ENCODE assay signal across 9 mouse cellular contexts in genomic region chr1:181020756-181021487, GRCm38 (mm10). TPM values are rescaled to one million over a fixed set of nuclear protein-coding genes. Genes with fewer than 3 reads are reported as not detected.
DNase-seq lines count a peak whose midpoint lies in the region; ATAC-seq and TF ChIP-seq lines count a peak whose summit lies in the region.
"Had no signal": no experiment of that assay in that cellular context is flagged by ENCODE, and none has a peak within 500 bp of the region (broad histone marks: within the 10 kb centered on the region; RNA-seq: fewer than 3 reads in every experiment).

TSS of gene Ephx1 (minus strand) at chr1:181020904.

- no peak for TF ChIP-seq CTCF in spleen, adult 2 months (IDR thresholded peaks at IDR 0.05; ENCODE audit: extremely low read depth, insufficient read depth, insufficient read length, insufficient replicate concordance)
- TF ChIP-seq CTCF in small intestine, adult 2 months (IDR thresholded peaks at IDR 0.05; ENCODE audit: extremely low read depth, insufficient read length, insufficient replicate concordance, low read depth, low read length) = no peak
- TF ChIP-seq CTCF in intestine, postnatal 0 days (IDR thresholded peaks at IDR 0.05; ENCODE audit: low read depth) = no peak

- H3K4me2 ChIP-seq in heart, embryonic 16.5 days (ENCODE audit: low read depth, low read length) = no peak within 1 kb of the TSS
- H3K4me2 ChIP-seq in midbrain, embryonic 11.5 days = no peak within 1 kb of the TSS
- H3K4me2 ChIP-seq in intestine, postnatal 0 days (replicated peaks; ENCODE audit: low read depth) = no peak within 1 kb of the TSS

- 72% methylated on average over 5 of the region's 5 CpGs for WGBS in spleen, adult 2 months
- 37% methylated on average over 5 of the region's 5 CpGs for WGBS in heart, embryonic 16.5 days
- 60% methylated on average over 5 of the region's 5 CpGs for WGBS in small intestine, adult 2 months
- WGBS in midbrain, embryonic 11.5 days = 65% methylated on average over 5 of the region's 5 CpGs
- WGBS in intestine, postnatal 0 days = 54% methylated on average over 5 of the region's 5 CpGs

- no peak for DNase-seq in frontal cortex, adult 2 months (ENCODE audit: extremely low spot score in 1 of 2, low spot score in 1 of 2)
- no peak for DNase-seq in frontal cortex, postnatal 36 days (ENCODE audit: low spot score in 2 of 2)
- DNase-seq in spleen, adult 2 months (ENCODE audit: low read depth in 1 of 2, low spot score in 2 of 2) = no peak
- no peak for DNase-seq in spleen, adult 12 weeks (ENCODE audit: low spot score)
- no peak for DNase-seq in midbrain, embryonic 11.5 days (ENCODE audit: low spot score, missing footprints)
- DNase-seq: spleen, adult 18-20 months had no signal

- no peaks in the 10 kb centered on the region for H3K27me3 ChIP-seq in spleen, adult 2 months (ENCODE audit: control insufficient read depth, insufficient read depth, low read length)
- peaks cover 2% of the 10 kb centered on the region; the same call in 1 of the 2 replicates for H3K27me3 ChIP-seq in heart, embryonic 16.5 days (ENCODE audit: control insufficient read depth, insufficient read depth, low read length)
- H3K27me3 ChIP-seq in small intestine, adult 2 months (ENCODE audit: control insufficient read depth, insufficient read depth, low read length) = no peaks in the 10 kb centered on the region
- no peaks in the 10 kb centered on the region; the same call in 1 of the 2 replicates for H3K27me3 ChIP-seq in midbrain, embryonic 11.5 days (ENCODE audit: control insufficient read depth, insufficient read depth, low read length)
- 0 out of 2 replicates have a peak, but pooled peaks cover 5% of the 10 kb centered on the region for H3K27me3 ChIP-seq in intestine, postnatal 0 days (replicated peaks; ENCODE audit: control insufficient read depth, insufficient read depth, low read length)

- no peak within 1 kb of the TSS for H3K9ac ChIP-seq in heart, embryonic 16.5 days (ENCODE audit: low read length)
- H3K9ac ChIP-seq in midbrain, embryonic 11.5 days (ENCODE audit: low read length) = no peak within 1 kb of the TSS
- no peak within 1 kb of the TSS for H3K9ac ChIP-seq in intestine, postnatal 0 days (ENCODE audit: low read depth, low read length)

- ATAC-seq in heart, embryonic 16.5 days (replicated peaks; ENCODE audit: extremely low read depth, insufficient read depth, low FRiP score) = no peak
- no peak for ATAC-seq in midbrain, embryonic 11.5 days (ENCODE audit: low FRiP score)
- ATAC-seq in intestine, postnatal 0 days = no peak

- TF ChIP-seq POLR2A in spleen, adult 2 months (IDR thresholded peaks at IDR 0.05; ENCODE audit: low read depth, low read length) = no peak
- no peak for TF ChIP-seq POLR2A in small intestine, adult 2 months (IDR thresholded peaks at IDR 0.05; ENCODE audit: low read depth, low read length)

- no peak within 1 kb of the TSS for H3K4me3 ChIP-seq in spleen, adult 2 months (ENCODE audit: extremely low read depth, insufficient read depth, insufficient read length)
- no peak within 1 kb of the TSS for H3K4me3 ChIP-seq in heart, embryonic 16.5 days (ENCODE audit: low read length)
- H3K4me3 ChIP-seq in small intestine, adult 2 months (ENCODE audit: low read depth, low read length) = no peak within 1 kb of the TSS
- H3K4me3 ChIP-seq in midbrain, embryonic 11.5 days (ENCODE audit: low read depth, low read length) = no peak within 1 kb of the TSS
- no peak within 1 kb of the TSS for H3K4me3 ChIP-seq in intestine, postnatal 0 days (ENCODE audit: low read depth, low read length)

- H3K4me1 ChIP-seq in spleen, adult 2 months (ENCODE audit: control insufficient read depth, insufficient read depth, insufficient read length) = peaks cover 3% of the 10 kb centered on the region; the same call in 1 of the 2 replicates
- peaks cover 8% of the 10 kb centered on the region for H3K4me1 ChIP-seq in heart, embryonic 16.5 days (ENCODE audit: control insufficient read depth, insufficient read depth, low read length)
- H3K4me1 ChIP-seq in small intestine, adult 2 months (ENCODE audit: control insufficient read depth, insufficient read depth, insufficient read length, low read length) = peaks cover 15% of the 10 kb centered on the region
- H3K4me1 ChIP-seq in midbrain, embryonic 11.5 days (ENCODE audit: control insufficient read depth, insufficient read depth, low read length) = peaks cover 5% of the 10 kb centered on the region
- H3K4me1 ChIP-seq in intestine, postnatal 0 days (replicated peaks; ENCODE audit: control insufficient read depth, insufficient read depth, low read length) = 0 out of 2 replicates have a peak, but pooled peaks cover under 1% of the 10 kb centered on the region

- no peak within 1 kb of the TSS for H3K27ac ChIP-seq in spleen, adult 2 months (ENCODE audit: insufficient read depth, low read length)
- H3K27ac ChIP-seq in heart, embryonic 16.5 days (ENCODE audit: low read length) = no peak within 1 kb of the TSS
- no peak within 1 kb of the TSS for H3K27ac ChIP-seq in small intestine, adult 2 months (ENCODE audit: insufficient read depth, low read depth, low read length)
- H3K27ac ChIP-seq in midbrain, embryonic 11.5 days (ENCODE audit: low read depth, low read length) = no peak within 1 kb of the TSS
- H3K27ac ChIP-seq in intestine, postnatal 0 days (ENCODE audit: low read depth, low read length) = no peak within 1 kb of the TSS

- H3K36me3 ChIP-seq in spleen, adult 2 months (ENCODE audit: control insufficient read depth, insufficient read depth, low read length) = no peaks in the 10 kb centered on the region
- no peaks in the 10 kb centered on the region for H3K36me3 ChIP-seq in heart, embryonic 16.5 days (ENCODE audit: control insufficient read depth, insufficient read depth)
- H3K36me3 ChIP-seq in small intestine, adult 2 months (ENCODE audit: control insufficient read depth, insufficient read depth, low read length) = no peaks in the 10 kb centered on the region
- H3K36me3 ChIP-seq in midbrain, embryonic 11.5 days (ENCODE audit: control insufficient read depth, insufficient read depth, low read length) = no peaks in the 10 kb centered on the region
- no peaks in the 10 kb centered on the region for H3K36me3 ChIP-seq in intestine, postnatal 0 days (ENCODE audit: control insufficient read depth, insufficient read depth)

- no peaks in the 10 kb centered on the region for H3K9me3 ChIP-seq in heart, embryonic 16.5 days (replicated peaks; ENCODE audit: control insufficient read depth, low read length)
- H3K9me3 ChIP-seq in midbrain, embryonic 11.5 days (ENCODE audit: control insufficient read depth, low read length) = no peaks in the 10 kb centered on the region
- H3K9me3 ChIP-seq in intestine, postnatal 0 days (ENCODE audit: control insufficient read depth) = no peaks in the 10 kb centered on the region

RNA-seq across cellular contexts. Expression of gene Ephx1, which starts in this region (rescaled TPM):
- 29.8 and 34.6 TPM in 2 replicates for polyA plus RNA-seq in frontal cortex, adult 2 months (2012; rRNA removed)
- 50.5 and 52.2 TPM in 2 replicates for polyA plus RNA-seq in spleen, adult 2 months (2012; rRNA removed)
- 10.3 and 11.3 TPM in 2 replicates for polyA plus RNA-seq in heart, embryonic 16.5 days (2015; fragmentation: Nextera tagmentation; extraction: Ambion mirVana)
- polyA plus RNA-seq in small intestine, adult 2 months (2012; rRNA removed) = 10.0 and 10.6 TPM in 2 replicates
- 0.87 and 1.6 TPM in 2 replicates for polyA plus RNA-seq in midbrain, embryonic 11.5 days (2014; fragmentation: Nextera tagmentation; extraction: Ambion mirVana)
- polyA plus RNA-seq in intestine, postnatal 0 days (2015; fragmentation: Nextera tagmentation; extraction: Ambion mirVana) = 4.3 and 4.9 TPM in 2 replicates
